Mouse (Mus musculus): ENCODE data around the gene Ckm.

- no peak for TF ChIP-seq FLI1 (IDR thresholded peaks at IDR 0.05; ENCODE audit: low read length)
- TF ChIP-seq GATA1 (IDR thresholded peaks at IDR 0.05; ENCODE audit: borderline replicate concordance, low read length), result no peak
These were observed 7.2 kb downstream of the Ckm start for GRCm38 (mm10) chr7:19411783-19412182.

All from megakaryocyte, embryonic 14.5 days (primary cell).